In genomic region chr8:95502431-95502830, GRCm38 (mm10) we compare ENCODE assay signal across 30 mouse cellular contexts. TPM values are rescaled to one million over a fixed set of nuclear protein-coding genes. Genes with fewer than 3 reads are reported as not detected.
DNase-seq lines count a peak whose midpoint lies in the region; ATAC-seq and TF ChIP-seq lines count a peak whose summit lies in the region.
"Had no signal": no experiment of that assay in that cellular context is flagged by ENCODE, and none has a peak within 500 bp of the region (broad histone marks: within the 10 kb centered on the region; RNA-seq: fewer than 3 reads in every experiment).

No protein-coding gene starts in this region.

- no peak for TF ChIP-seq CTCF in hindbrain, postnatal 0 days (IDR thresholded peaks at IDR 0.05; ENCODE audit: low read depth)

- H3K4me3 ChIP-seq in hindbrain, postnatal 0 days (ENCODE audit: low read length), result no peak overlapping the region
- H3K4me3 ChIP-seq in hindbrain, embryonic 10.5 days, result no peak overlapping the region
- H3K4me3 ChIP-seq in heart, embryonic 11.5 days (ENCODE audit: low read depth, low read length), result no peak overlapping the region
- H3K4me3 ChIP-seq: embryonic facial prominence, embryonic 10.5 days; embryonic facial prominence, embryonic 15.5 days; forebrain, embryonic 13.5 days; hindbrain, embryonic 12.5 days; limb, embryonic 13.5 days; midbrain, embryonic 15.5 days had no signal

- intact Hi-C loops in left cerebral cortex, postnatal 36 days (cut with DNase I), result loop anchor here (10.0 kb wide), 1 partner anchor 82 kb away; no protein-coding TSS in a partner anchor

- 64% methylated on average over 7 of the region's 7 CpGs for WGBS in hindbrain, postnatal 0 days
- WGBS in hindbrain, embryonic 10.5 days, result 85% methylated on average over 7 of the region's 7 CpGs
- 80% methylated on average over 7 of the region's 7 CpGs for WGBS in heart, embryonic 11.5 days (ENCODE audit: insufficient replicate concordance)

- no peaks in the 10 kb centered on the region for H3K27me3 ChIP-seq in hindbrain, postnatal 0 days (ENCODE audit: insufficient read depth, low read length)
- H3K27me3 ChIP-seq in hindbrain, embryonic 10.5 days (ENCODE audit: insufficient read depth, poor library complexity, severe bottlenecking), result no peaks in the 10 kb centered on the region
- H3K27me3 ChIP-seq in heart, embryonic 11.5 days (ENCODE audit: control insufficient read depth, insufficient read depth, low read length), result no peaks in the 10 kb centered on the region
- H3K27me3 ChIP-seq: embryonic facial prominence, embryonic 15.5 days; forebrain, embryonic 13.5 days; hindbrain, embryonic 12.5 days; limb, embryonic 13.5 days; midbrain, embryonic 15.5 days had no signal

- H3K27ac ChIP-seq in hindbrain, postnatal 0 days, result no peak overlapping the region
- no peak overlapping the region for H3K27ac ChIP-seq in hindbrain, embryonic 10.5 days
- no peak overlapping the region for H3K27ac ChIP-seq in heart, embryonic 11.5 days (ENCODE audit: low read depth, low read length)
- H3K27ac ChIP-seq: embryonic facial prominence, embryonic 10.5 days; embryonic facial prominence, embryonic 15.5 days; forebrain, embryonic 13.5 days; hindbrain, embryonic 12.5 days; limb, embryonic 13.5 days; midbrain, embryonic 15.5 days; stomach, postnatal 0 days had no signal

- no peak overlapping the region for H3K4me2 ChIP-seq in hindbrain, postnatal 0 days (ENCODE audit: low read depth, low read length)
- no peak overlapping the region for H3K4me2 ChIP-seq in heart, embryonic 11.5 days
- H3K4me2 ChIP-seq: embryonic facial prominence, embryonic 15.5 days; forebrain, embryonic 13.5 days; hindbrain, embryonic 12.5 days; limb, embryonic 13.5 days; liver, embryonic 11.5 days; midbrain, embryonic 15.5 days had no signal

- H3K9me3 ChIP-seq in hindbrain, postnatal 0 days (ENCODE audit: low read length), result no peaks in the 10 kb centered on the region
- H3K9me3 ChIP-seq in hindbrain, embryonic 10.5 days, result no peaks in the 10 kb centered on the region
- H3K9me3 ChIP-seq in heart, embryonic 11.5 days (replicated peaks; ENCODE audit: control insufficient read depth, low read length), result no peaks in the 10 kb centered on the region
- H3K9me3 ChIP-seq: embryonic facial prominence, embryonic 10.5 days; embryonic facial prominence, embryonic 15.5 days; forebrain, embryonic 13.5 days; hindbrain, embryonic 12.5 days; limb, embryonic 13.5 days; midbrain, embryonic 15.5 days had no signal

- no peaks in the 10 kb centered on the region for H3K36me3 ChIP-seq in hindbrain, postnatal 0 days (ENCODE audit: insufficient read depth, low read length)
- no peaks in the 10 kb centered on the region for H3K36me3 ChIP-seq in hindbrain, embryonic 10.5 days
- no peaks in the 10 kb centered on the region for H3K36me3 ChIP-seq in heart, embryonic 11.5 days (ENCODE audit: control insufficient read depth, insufficient read depth, low read length)
- H3K36me3 ChIP-seq: embryonic facial prominence, embryonic 10.5 days; embryonic facial prominence, embryonic 15.5 days; hindbrain, embryonic 12.5 days; limb, embryonic 13.5 days; midbrain, embryonic 15.5 days had no signal

- H3K9ac ChIP-seq in hindbrain, postnatal 0 days (replicated peaks; ENCODE audit: low read length), result no peak overlapping the region
- no peak overlapping the region for H3K9ac ChIP-seq in heart, embryonic 11.5 days (ENCODE audit: low read depth, low read length)
- H3K9ac ChIP-seq: embryonic facial prominence, embryonic 15.5 days; forebrain, embryonic 13.5 days; hindbrain, embryonic 12.5 days; limb, embryonic 13.5 days; liver, postnatal 0 days; midbrain, embryonic 15.5 days had no signal

- peak; percentile 31 for DNase-seq in hindbrain, postnatal 0 days (ENCODE audit: low spot score)
- DNase-seq in hindbrain, embryonic 10.5 days (ENCODE audit: low spot score), result no peak
- peak; percentile 26 to 29 for DNase-seq in right cerebral cortex, adult 2 months (ENCODE audit: low spot score in 2 of 2)
- DNase-seq in right cerebral cortex, postnatal 36 days (ENCODE audit: low spot score in 2 of 2), result no peak
- DNase-seq in left cerebral cortex, postnatal 36 days (ENCODE audit: low spot score in 2 of 2), result peak; percentile 23 to 28
- no peak for DNase-seq in cerebellum, adult 9-10 months
- DNase-seq: adrenal gland, postnatal 25 days; cerebellum, adult 18-20 months; cerebellum, postnatal 25 days; heart, postnatal 14 days; kidney, adult 9 months; kidney, postnatal 14 days; liver, postnatal 0 days; thymus, adult 18-20 months; thymus, postnatal 36 days had no signal

- H3K4me1 ChIP-seq in hindbrain, postnatal 0 days (ENCODE audit: insufficient read depth, low read length), result no peaks in the 10 kb centered on the region
- H3K4me1 ChIP-seq in hindbrain, embryonic 10.5 days (replicated peaks), result peaks cover 4% of the 10 kb centered on the region; the same call in 1 of the 2 replicates
- H3K4me1 ChIP-seq in heart, embryonic 11.5 days (ENCODE audit: control insufficient read depth, insufficient read depth, low read length), result no peaks in the 10 kb centered on the region
- H3K4me1 ChIP-seq: embryonic facial prominence, embryonic 10.5 days; embryonic facial prominence, embryonic 15.5 days; forebrain, embryonic 13.5 days; hindbrain, embryonic 12.5 days; limb, embryonic 13.5 days; midbrain, embryonic 15.5 days had no signal

- 0 out of 2 replicates have a peak, but pooled peaks have one; percentile 32 for ATAC-seq in hindbrain, postnatal 0 days
- ATAC-seq in heart, embryonic 11.5 days (replicated peaks; ENCODE audit: insufficient number of reproducible peaks, low FRiP score, low TSS enrichment), result no peak
- ATAC-seq: CD4-positive, CD25-positive, alpha-beta regulatory T cell, adult 4 months; forebrain, embryonic 13.5 days; intestine, postnatal 0 days; liver, postnatal 0 days; midbrain, embryonic 15.5 days had no signal

RNA-seq across cellular contexts. Expression of gene Csnk2a2, which starts 12.6 kb away (rescaled TPM):
- 17.5 and 25.3 TPM in 2 replicates for total RNA-seq in hindbrain, postnatal 0 days (2014; rRNA removed)
- polyA plus RNA-seq in hindbrain, postnatal 0 days (2015; fragmentation: Nextera tagmentation; extraction: Ambion mirVana), result 7.8 and 9.3 TPM in 2 replicates
- polyA plus RNA-seq in hindbrain, embryonic 10.5 days (2016; fragmentation: Nextera tagmentation; extraction: Ambion mirVana), result 10.4 and 12.4 TPM in 2 replicates
- 10 to 100 TPM; 77.7 to 90.3 TPM for total RNA-seq in left cerebral cortex, postnatal 36 days (2021)
- polyA plus RNA-seq in heart, embryonic 11.5 days (2014; fragmentation: Nextera tagmentation; extraction: Ambion mirVana), result 12.1 and 16.0 TPM in 2 replicates

RNA-seq across cellular contexts. Expression of gene Ccdc113, which starts 31.5 kb away (rescaled TPM):
- 0.78 and 1.0 TPM in 2 replicates for total RNA-seq in hindbrain, postnatal 0 days (2014; rRNA removed)
- polyA plus RNA-seq in hindbrain, postnatal 0 days (2015; fragmentation: Nextera tagmentation; extraction: Ambion mirVana), result 3.2 and 5.0 TPM in 2 replicates
- polyA plus RNA-seq in hindbrain, embryonic 10.5 days (2016; fragmentation: Nextera tagmentation; extraction: Ambion mirVana), result 0.98 and 2.6 TPM in 2 replicates
- total RNA-seq in left cerebral cortex, postnatal 36 days (2021), result 1 to 10 TPM; 1.3 to 3.0 TPM
- 2.2 and 2.3 TPM in 2 replicates for polyA plus RNA-seq in heart, embryonic 11.5 days (2014; fragmentation: Nextera tagmentation; extraction: Ambion mirVana)
- total RNA-seq: gastrocnemius, adult 8-10 months; heart, adult 8-10 months; heart, postnatal 14 days; neutrophil, adult 5-6 weeks had no signal
- polyA plus RNA-seq: CD4-positive, CD25-positive, alpha-beta regulatory T cell, adult 4 months; liver, embryonic 11.5 days; liver, postnatal 0 days; spleen, adult 2 months had no signal

Comparison
In these comparisons a context has a peak if more than half of its experiments do, and no peak if none do; other contexts are left out.
1. DNase-seq: peak in hindbrain, postnatal 0 days (single experiment), right cerebral cortex, adult 2 months (2 of 2) and left cerebral cortex, postnatal 36 days (2 of 2); none in hindbrain, embryonic 10.5 days (single experiment), right cerebral cortex, postnatal 36 days (0 of 2) and cerebellum, adult 9-10 months (single experiment).